Mouse (Mus musculus) heart, postnatal 0 days (tissue): ENCODE measurements around the gene Cd207. TPM values are rescaled to one million over a fixed set of nuclear protein-coding genes. Genes with fewer than 3 reads are reported as not detected.
A peak's percentile ranks its signal among the peaks of the same experiment; 100 is the strongest.

Experiments
- ATAC-seq: fragments of 200-750 bp; cut with Nextera tagmentation; 2 replicates; pipeline ENCODE4 v1.8.0; 2017; ENCODE audit warnings: low read depth, moderate number of reproducible peaks, moderate library complexity; ENCODE audit not compliant: insufficient read depth
- DNase-seq: peaks from one replicate; pipeline ENCODE4 v3.0.0-alpha.2; 2016; ENCODE audit warnings: low spot score
- H3K27ac ChIP-seq: fragments of 300-500 bp; sonication (generic); 2 replicates; pipeline ENCODE4 v1.5.1; 2014; ENCODE audit warnings: low read depth, mild to moderate bottlenecking
- H3K27me3 ChIP-seq: fragments of 300-500 bp; sonication (generic); 2 replicates; pipeline ENCODE4 v1.6.1; 2014; ENCODE audit warnings: low read length, mixed read lengths; ENCODE audit not compliant: control insufficient read depth, insufficient read depth
- H3K36me3 ChIP-seq: fragments of 300-500 bp; sonication (generic); replicated peaks from 2 replicates; pipeline ENCODE4 v1.6.1; 2014; ENCODE audit warnings: low read length, mixed read lengths; ENCODE audit not compliant: control insufficient read depth, insufficient read depth
- H3K4me1 ChIP-seq: fragments of 300-500 bp; sonication (generic); 2 replicates; pipeline ENCODE4 v1.6.1; 2014; ENCODE audit warnings: antibody characterized with exemption; ENCODE audit not compliant: control insufficient read depth, insufficient read depth
- H3K4me2 ChIP-seq: fragments of 300-500 bp; sonication (generic); 2 replicates; pipeline ENCODE4 v1.6.1; 2014; ENCODE audit warnings: low read depth, mild to moderate bottlenecking, low read length, moderate library complexity
- H3K4me3 ChIP-seq: fragments of 300-500 bp; sonication (generic); 2 replicates; pipeline ENCODE4 v1.5.1; 2014; ENCODE audit warnings: low read depth, low read length
- H3K9ac ChIP-seq: fragments of 300-500 bp; sonication (generic); replicated peaks from 2 replicates; pipeline ENCODE4 v1.6.1; 2014; ENCODE audit warnings: low read depth, low read length, mixed read lengths
- H3K9me3 ChIP-seq: fragments of 300-500 bp; sonication (generic); replicated peaks from 2 replicates; pipeline ENCODE4 v1.6.1; 2016; ENCODE audit warnings: low read length; ENCODE audit not compliant: control insufficient read depth
- CTCF ChIP-seq: IDR thresholded peaks from 2 replicates; pipeline ENCODE4 v1.5.1; 2016; ENCODE audit warnings: antibody characterized with exemption, control low read depth, low read depth
- EP300 ChIP-seq: IDR thresholded peaks from 2 replicates; pipeline ENCODE4 v1.6.1; 2016; ENCODE audit warnings: antibody characterized with exemption, low read depth
- WGBS: fragments of 180-500 bp; shearing (Covaris S2); extraction: QIAGEN DNeasy Blood & Tissue Kit; methylation state at CpG from one replicate; pipeline ENCODE4 v1.1.7; 2014; 5-methylcytosine and 5-hydroxymethylcytosine counted together
- polyA plus RNA-seq: library from polyadenylated mRNA; unstranded; fragments of >200 nt; fragmentation: Nextera tagmentation; extraction: Ambion mirVana; gene quantifications from 2 replicates; pipeline ENCODE4 v1.2.1, GENCODE M21; 2015
- total RNA-seq: library from RNA; depleted of rRNA; stranded (reverse); fragments of >200 nt; gene quantifications from 2 replicates; pipeline ENCODE4 v1.2.3, GENCODE M21; 2014; ENCODE audit warnings: low replicate concordance

Gene Cd207
- total and polyA plus RNA-seq, 2 experiments from 2014 or later = 0.11 to 0.75 TPM

DNA sequence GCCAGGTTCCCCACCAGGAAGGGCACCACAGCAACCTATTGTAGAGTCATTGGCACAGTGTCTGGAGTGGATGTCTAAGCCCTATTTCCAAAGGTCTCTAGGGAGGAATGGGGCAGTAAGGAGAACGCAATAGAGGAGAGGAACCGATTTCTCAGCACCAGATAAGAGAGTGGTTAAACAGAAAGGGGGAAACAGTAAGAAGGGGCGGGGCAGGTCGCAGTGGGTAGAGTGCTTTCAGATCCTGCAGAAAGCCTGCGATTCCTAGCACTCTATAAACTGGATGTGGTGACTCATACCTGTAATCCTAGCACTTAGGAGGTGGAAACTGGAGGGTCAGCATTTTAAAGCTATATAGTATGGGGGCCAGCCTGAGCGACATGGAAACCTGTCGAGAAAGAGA lies 19.0 kb upstream of the Cd207 start:
- DNase-seq (no peak), ATAC-seq (no peak)
- H3K27me3 ChIP-seq = peaks cover 97% of the 10 kb centered on the region
- H3K36me3 ChIP-seq = no peaks in the 10 kb centered on the region
- no peaks in the 10 kb centered on the region for H3K4me1 ChIP-seq
- no peak overlapping the region for H3K4me2 ChIP-seq
- no peaks in the 10 kb centered on the region for H3K9me3 ChIP-seq
- H3K27ac ChIP-seq = no peak overlapping the region
- TF ChIP-seq CTCF (no peak), EP300 (no peak)
- 3% methylated on average over 7 of the region's 7 CpGs for WGBS
- no peak overlapping the region for H3K4me3 ChIP-seq
- H3K9ac ChIP-seq = no peak overlapping the region

DNA sequence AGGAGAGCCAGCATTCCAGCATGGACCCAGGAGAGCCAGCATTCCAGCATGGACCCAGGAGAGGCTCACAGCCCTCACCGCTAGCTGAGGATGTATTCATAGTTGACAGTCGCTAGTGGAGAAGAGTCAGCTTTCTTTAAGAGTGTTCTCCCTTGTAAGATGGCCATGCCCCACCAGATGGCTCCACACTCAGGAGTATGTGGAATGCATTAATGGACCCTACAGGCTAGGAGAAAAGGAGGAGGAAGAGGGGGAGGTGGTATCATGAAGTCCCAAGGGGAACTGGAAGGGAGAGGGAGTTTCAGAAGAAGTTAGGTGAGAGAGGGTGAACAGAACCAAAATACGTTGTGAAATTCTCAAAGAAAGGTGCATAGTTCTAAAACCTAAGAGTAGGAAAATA lies 18.1 kb upstream of the Cd207 start:
- Histone ChIP-seq H3K4me1 (no peaks in the 10 kb centered on the region), H3K4me3 (no peak overlapping the region), H3K4me2 (no peak overlapping the region), H3K9me3 (no peaks in the 10 kb centered on the region), H3K9ac (no peak overlapping the region), H3K27me3 (peaks cover 98% of the 10 kb centered on the region), H3K27ac (no peak overlapping the region), H3K36me3 (no peaks in the 10 kb centered on the region)
- 3% methylated on average over 3 of the region's 3 CpGs for WGBS
- no peak for ATAC-seq
- no peak for DNase-seq
- TF ChIP-seq CTCF (peak; percentile 41), EP300 (no peak)

DNA sequence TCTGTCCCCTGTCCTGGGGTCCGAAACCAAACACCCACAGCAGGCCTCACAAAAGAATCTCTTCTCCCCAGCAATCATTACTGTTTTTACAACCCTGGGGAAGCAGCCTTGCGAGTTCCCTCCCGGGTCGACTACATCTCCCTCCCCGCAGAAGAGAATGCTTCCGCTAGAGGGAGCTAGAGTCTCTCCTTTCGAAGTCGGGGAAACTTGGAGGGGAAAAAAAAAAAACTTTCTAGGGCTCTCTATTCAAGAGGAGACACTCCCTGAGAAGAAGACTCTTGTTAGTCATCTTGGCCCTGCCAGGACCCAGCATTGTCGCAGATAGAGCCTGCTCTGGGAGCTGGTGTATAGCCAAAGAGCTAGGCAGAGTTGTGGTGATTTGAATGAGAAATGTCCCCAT lies 16.2 kb upstream of the Cd207 start:
- ATAC-seq (no peak), DNase-seq (peak; percentile 69)
- 2% methylated on average over 9 of the region's 9 CpGs for WGBS
- no peak overlapping the region for H3K4me3 ChIP-seq
- H3K27me3 ChIP-seq = peaks cover 96% of the 10 kb centered on the region
- no peak overlapping the region for H3K4me2 ChIP-seq
- no peak overlapping the region for H3K27ac ChIP-seq
- no peaks in the 10 kb centered on the region for H3K9me3 ChIP-seq
- H3K36me3 ChIP-seq = no peaks in the 10 kb centered on the region
- TF ChIP-seq EP300 (no peak), CTCF (peak; percentile 71)
- H3K9ac ChIP-seq = no peak overlapping the region
- no peaks in the 10 kb centered on the region for H3K4me1 ChIP-seq

DNA sequence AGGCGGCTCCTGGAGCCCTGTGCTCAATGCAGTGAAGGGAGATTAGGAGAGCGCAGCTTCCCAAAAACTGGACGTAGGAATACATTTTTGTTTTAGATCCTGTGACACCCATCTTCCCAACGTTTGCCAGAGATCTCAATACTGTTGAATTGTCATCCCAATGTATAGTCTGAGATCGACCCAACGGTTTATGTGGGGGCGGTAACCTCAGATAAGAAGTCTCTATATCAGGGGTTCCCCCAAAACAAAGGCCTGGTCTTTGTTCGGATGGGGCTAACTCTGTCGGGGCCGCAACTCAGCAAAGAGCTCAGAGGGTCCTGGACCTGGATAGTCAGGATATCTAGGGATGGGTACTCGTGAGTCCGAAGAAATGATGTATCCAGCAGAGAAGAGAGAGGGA lies 15.3 kb upstream of the Cd207 start:
- no peak overlapping the region for H3K4me3 ChIP-seq
- H3K36me3 ChIP-seq = no peaks in the 10 kb centered on the region
- no peak overlapping the region for H3K9ac ChIP-seq
- no peak for ATAC-seq
- H3K27me3 ChIP-seq = peaks cover 95% of the 10 kb centered on the region
- no peaks in the 10 kb centered on the region for H3K9me3 ChIP-seq
- under 1% methylated on average over 12 of the region's 12 CpGs for whole genome bisulfite sequencing
- DNase-seq = no peak
- H3K4me1 ChIP-seq = no peaks in the 10 kb centered on the region
- H3K27ac ChIP-seq = no peak overlapping the region
- TF ChIP-seq CTCF = no peak
- TF ChIP-seq EP300 = no peak
- H3K4me2 ChIP-seq = no peak overlapping the region

DNA sequence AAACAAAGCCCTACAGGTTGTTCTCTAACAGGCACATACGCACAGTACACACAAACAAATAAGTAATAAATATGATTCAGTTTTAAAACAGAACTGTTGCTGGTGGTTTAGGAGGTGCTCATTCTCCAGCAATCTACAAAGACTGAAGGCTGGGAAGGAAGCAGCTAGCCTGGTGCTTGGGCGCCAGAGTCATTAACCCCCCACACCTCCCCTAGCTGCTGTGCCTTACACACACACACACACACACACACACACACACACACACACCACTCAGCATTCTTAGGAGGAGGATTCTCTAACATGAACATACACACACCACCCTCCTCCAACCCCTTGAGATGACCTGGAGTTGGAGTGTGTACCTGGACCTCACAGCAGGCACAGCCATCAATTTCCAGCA lies 13.3 kb upstream of the Cd207 start:
- Histone ChIP-seq H3K36me3 (no peaks in the 10 kb centered on the region), H3K9ac (no peak overlapping the region), H3K9me3 (no peaks in the 10 kb centered on the region), H3K4me3 (no peak overlapping the region), H3K4me1 (no peaks in the 10 kb centered on the region), H3K27ac (no peak overlapping the region), H3K27me3 (peaks cover 75% of the 10 kb centered on the region), H3K4me2 (no peak overlapping the region)
- no peak for DNase-seq
- 45% methylated on average over 2 of the region's 2 CpGs for WGBS
- no peak for TF ChIP-seq EP300
- TF ChIP-seq CTCF = no peak
- ATAC-seq = no peak

DNA sequence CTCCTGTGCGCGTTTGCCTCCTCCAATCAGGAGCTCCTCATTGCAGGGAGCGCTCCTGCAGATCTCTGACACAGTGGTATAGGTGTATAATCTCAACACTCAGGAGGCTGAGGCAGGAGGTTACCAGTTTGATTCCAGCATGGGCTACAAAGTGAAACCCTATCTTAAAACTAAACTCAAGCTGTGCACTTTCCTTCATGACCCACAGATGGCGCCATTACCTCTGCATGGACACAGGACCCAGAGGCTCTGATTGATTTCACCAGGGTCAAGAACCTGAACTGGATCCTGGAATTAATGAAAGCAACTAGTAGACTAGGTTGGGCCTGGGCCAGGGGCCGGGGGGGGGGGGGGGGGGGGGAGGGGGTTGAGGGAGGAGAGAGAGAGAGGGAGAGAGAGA lies 12.6 kb upstream of the Cd207 start:
- H3K4me1 ChIP-seq = no peaks in the 10 kb centered on the region
- 28% methylated on average over 4 of the region's 5 CpGs for WGBS
- TF ChIP-seq CTCF = peak; percentile 75
- no peak for TF ChIP-seq EP300
- peaks cover 71% of the 10 kb centered on the region for H3K27me3 ChIP-seq
- H3K4me3 ChIP-seq = no peak overlapping the region
- DNase-seq (peak; percentile 45), ATAC-seq (no peak)
- H3K36me3 ChIP-seq = no peaks in the 10 kb centered on the region
- no peak overlapping the region for H3K27ac ChIP-seq
- no peaks in the 10 kb centered on the region for H3K9me3 ChIP-seq
- H3K9ac ChIP-seq = no peak overlapping the region
- no peak overlapping the region for H3K4me2 ChIP-seq
